Mouse (Mus musculus): ENCODE data around the gene Aff1.
A peak's percentile ranks its signal among the peaks of the same experiment; 100 is the strongest.

Aff1 gene

DNA sequence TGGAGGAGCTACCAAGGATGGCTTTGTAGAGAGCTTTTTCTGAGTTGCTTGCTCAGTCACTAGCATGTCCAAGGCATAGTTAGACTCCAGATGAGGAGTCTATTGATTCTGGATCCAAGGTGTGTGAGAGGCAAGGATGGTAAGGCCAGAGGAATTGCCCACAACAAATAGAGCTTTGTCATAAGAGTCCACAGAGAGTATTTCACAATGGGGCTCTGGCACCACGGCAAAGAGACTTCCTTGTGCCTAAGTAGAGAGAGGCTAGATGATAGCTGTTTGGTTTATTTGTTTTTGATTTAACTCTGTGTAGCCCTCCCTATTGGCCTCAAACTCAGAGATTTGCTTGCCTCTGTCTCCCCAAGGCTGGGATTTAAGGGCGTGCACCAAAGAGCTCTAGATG, 54.9 kb downstream of the Aff1 start:
- DNase-seq (ENCODE audit: inconsistent age in 2 of 2, low spot score in 1 of 2), result no peak

DNA sequence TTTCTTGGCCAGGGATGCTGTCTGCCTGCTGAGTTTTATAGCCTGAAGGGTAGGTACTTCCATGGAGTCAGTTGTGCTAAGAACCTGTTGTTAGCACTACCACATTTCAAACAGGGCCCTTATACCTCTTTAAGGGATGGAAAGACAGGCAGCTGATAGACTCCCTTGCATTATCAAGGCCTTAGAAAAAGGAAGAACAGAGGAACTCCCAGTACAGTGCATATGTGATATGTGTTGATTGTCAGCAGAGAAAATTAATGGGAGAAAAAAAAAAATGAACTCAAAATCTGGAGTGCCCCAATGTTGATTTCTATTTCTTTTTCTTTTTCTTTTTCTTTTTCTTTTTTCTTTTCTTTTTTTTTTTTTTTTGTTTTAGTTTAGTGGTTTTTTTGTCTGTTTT, 56.2 kb downstream of the Aff1 start:
- DNase-seq (ENCODE audit: inconsistent age in 2 of 2, low spot score in 1 of 2), result no peak

DNA sequence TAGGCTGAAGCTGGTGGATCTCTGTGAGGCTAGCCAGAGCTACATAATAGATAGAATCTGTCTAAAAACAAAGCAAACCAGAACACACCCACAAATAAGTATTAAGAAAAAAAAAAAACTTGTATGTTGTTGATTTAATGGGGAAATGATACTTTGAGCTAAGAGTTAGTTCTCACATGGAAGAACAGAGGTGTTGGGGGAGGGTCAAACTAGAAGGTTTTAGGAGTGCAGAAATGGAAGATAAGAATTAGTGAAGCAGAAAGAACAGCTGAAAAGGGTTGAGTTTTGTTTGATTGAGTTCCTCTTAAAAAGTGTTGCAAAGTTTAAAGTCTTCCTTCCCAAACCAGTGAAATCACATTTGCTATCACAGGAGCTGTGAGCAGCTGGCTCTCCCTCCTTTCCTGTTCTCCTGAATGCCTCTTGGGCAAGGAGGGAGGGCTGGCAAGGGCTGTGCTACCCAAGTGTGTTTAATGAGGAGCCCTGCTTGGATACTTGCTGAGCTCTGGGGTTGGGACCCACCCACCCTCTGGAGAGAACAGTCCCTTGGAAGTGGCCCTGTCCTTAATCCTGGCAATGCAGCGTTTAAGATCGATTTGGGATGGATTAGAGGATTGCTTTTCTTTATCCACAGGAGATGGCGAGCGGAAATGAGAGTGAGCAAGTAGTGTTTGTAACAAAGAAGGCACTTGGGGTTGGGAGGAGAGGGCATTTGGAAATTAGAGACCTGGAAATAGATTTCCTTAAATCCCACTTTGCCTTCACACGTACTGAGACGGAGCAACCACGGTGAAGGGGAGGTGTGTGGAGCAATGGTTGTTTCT, 57.5 kb downstream of the Aff1 start:
- no peak for DNase-seq (ENCODE audit: inconsistent age in 2 of 2, low spot score in 1 of 2)

- peak; percentile 76 to 93 for DNase-seq (ENCODE audit: inconsistent age in 2 of 2, low spot score in 1 of 2)
Observed at GRCm38 (mm10) chr5:103752665-103753510, 60.7 kb downstream of the Aff1 start.

- peak; percentile 93 to 97 for DNase-seq (ENCODE audit: inconsistent age in 2 of 2, low spot score in 1 of 2)
Observed at GRCm38 (mm10) chr5:103753511-103754329, 61.5 kb downstream of the Aff1 start.

DNA sequence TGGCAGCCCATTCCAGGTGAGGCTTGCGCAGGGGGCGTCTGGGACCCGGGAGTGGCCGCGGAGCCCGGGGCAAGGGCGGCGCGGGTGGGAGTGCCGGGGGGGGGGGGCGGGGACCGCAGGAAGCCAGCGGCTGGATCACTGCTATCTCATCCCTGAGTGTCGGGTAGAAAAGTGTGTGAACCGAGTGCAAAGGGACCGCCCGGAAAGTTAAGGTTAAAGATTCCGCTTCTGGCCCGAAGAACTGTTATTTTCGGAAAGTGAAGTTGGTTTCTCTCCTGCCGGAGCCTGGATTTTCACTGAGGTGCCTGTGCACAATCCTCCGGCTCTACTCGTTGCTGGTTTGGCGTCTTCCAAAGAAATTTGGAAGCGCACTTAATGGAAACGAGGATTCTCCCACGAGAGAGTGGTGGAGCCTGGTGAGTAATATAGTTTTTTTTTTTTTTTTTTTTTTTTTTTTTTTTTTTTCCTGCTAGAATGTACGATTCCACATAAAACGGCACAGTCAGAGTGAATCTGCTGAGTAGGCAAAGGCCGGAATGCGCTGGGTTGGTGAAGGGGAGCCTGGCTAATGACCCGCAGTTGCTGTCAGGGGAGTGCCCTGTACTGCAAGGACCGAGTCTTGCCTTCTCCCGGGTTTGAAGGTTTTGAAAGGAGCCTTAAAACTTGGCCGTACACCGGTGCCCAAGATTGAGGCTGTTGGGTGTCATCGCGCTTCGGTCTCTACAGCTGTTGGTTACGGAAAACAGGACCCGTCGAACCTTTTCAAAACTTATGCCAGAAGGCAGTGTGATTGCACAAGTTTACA, 62.4 kb downstream of the Aff1 start:
- peak; percentile 68 to 88 for DNase-seq (ENCODE audit: inconsistent age in 2 of 2, low spot score in 1 of 2)

GRCm38 (mm10) chr5:103755135-103755487, 62.9 kb downstream of the Aff1 start:
- DNase-seq (ENCODE audit: inconsistent age in 2 of 2, low spot score in 1 of 2), result no peak

- DNase-seq (ENCODE audit: inconsistent age in 2 of 2, low spot score in 1 of 2), result no peak
Observed at GRCm38 (mm10) chr5:103756231-103756714, 64.1 kb downstream of the Aff1 start.

- peak; percentile 56 to 82 for DNase-seq (ENCODE audit: inconsistent age in 2 of 2, low spot score in 1 of 2)
Observed at GRCm38 (mm10) chr5:103758491-103758890, 66.3 kb downstream of the Aff1 start.

DNA sequence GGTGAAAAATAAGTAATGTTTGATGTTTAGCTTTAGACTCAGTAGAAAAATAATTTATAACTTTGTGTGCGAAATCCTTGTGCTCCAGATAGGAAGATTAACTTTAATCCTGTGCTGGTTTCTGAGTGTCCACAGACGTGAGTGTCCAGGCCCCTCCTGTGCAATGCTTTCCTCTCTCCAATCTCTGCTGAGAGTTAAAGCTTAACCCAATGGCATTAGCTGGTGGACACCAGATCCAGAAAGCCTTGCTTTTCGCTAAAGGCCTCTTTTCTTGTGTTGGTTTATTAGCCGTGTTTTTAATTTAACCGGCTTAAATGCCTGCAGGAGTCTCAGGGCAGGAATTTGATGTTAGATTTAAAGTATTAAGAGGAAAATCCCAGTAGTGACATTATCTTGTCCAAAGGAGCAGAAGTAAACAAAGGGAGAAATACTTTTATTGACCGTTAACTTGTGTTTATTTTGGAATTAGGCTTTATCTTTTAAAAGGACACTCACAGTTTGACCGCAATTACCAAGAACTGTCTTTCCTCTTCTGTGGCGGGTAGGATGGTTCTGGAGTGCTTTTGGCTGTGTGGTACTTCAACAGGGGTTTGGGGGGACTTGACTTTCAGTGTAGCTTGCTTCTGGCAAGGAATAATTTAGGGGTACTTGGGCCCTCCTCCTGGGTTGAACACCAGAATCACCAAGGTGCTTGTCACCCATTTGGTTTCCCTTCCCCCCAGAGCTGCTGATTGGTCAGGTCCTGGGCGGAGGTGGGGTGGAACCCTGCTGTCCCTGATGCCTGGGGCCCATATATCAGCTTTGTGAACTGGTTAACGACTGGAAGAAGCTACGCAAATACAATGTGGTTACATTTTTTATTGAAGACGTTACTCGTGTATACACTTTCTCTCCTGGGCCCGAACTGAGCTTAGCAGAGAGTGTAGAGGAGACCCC, 67.6 kb downstream of the Aff1 start:
- DNase-seq (ENCODE audit: inconsistent age in 2 of 2, low spot score in 1 of 2), result no peak

- DNase-seq (ENCODE audit: inconsistent age in 2 of 2, low spot score in 1 of 2), result peak; percentile 79 to 91
Observed at GRCm38 (mm10) chr5:103760425-103761131, 68.4 kb downstream of the Aff1 start.

DNA sequence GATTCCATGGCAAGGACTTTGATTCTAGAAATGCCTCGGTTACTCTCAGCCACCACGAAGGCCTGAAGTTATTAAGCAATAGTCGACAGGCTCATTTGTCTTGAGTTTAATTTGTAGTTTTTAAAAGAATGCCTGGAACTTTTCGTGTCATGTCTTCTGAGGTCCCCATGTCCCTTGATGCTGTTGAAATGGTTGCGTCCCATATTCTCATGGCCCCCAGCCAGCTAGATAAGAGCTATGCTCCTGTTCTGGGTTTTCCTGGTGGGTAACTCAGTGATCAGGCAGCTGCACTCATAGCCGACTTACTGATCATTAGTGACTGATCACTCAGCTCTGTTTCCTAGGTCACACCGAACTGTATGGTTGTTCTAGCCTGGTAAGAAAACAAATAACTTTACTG, 69.6 kb downstream of the Aff1 start:
- DNase-seq (ENCODE audit: inconsistent age in 2 of 2, low spot score in 1 of 2), result peak; percentile 17 to 62

- peak in 1 of 2 experiments; percentile 25 for DNase-seq (ENCODE audit: inconsistent age in 2 of 2, low spot score in 1 of 2)
Observed at GRCm38 (mm10) chr5:103762850-103763254, 70.7 kb downstream of the Aff1 start.

DNA sequence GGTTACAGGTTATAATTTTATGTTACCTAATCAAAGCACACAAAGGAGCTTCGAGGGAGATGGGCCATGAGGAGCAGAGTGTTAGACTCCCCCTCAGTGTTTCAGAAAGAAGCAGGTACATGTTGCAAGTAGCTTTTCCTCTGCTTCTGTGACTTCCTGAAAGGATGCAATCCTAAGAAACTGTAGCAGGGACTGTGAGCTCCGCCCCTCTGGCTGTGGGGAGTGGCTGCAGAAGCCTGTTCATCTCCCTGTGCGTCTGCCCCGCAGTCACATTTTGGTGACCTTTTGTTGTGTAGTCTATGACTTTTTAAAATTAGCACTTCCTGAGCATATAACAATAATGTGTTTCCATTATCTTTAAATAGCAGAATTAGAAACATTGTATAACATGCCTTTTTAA, 73.2 kb downstream of the Aff1 start:
- DNase-seq (ENCODE audit: inconsistent age in 2 of 2, low spot score in 1 of 2), result no peak

DNA sequence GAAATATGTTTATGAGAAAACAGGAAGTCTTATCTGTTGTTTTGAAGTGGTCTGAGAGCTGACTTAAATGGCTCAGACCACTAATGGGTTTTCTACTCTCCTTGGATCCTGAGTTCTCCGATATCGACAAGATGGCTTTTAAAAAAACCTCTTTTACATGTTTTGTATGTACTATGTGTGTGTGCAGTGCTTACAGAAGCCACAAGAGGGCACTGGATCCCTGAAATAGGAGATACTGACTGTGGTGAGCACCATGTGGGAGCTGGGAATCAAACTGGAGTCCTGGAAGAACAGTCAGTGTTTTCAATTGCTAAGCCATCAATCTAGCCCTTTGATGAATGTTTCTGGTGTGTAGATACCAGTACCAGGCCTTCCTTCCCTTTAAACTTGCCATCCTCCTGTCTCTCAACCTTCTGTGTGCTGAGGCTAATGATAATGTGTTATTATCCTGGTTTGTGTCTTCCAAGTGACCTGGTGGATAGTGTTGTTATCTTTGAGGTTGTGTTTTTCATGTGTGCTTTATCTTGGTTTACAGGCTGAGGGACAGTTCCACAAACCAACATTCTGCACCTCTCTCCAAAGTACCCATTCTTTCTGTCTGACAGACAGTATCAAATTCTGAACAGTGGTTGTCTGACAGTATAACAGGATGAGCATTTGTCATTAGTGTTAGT, 73.7 kb downstream of the Aff1 start:
- DNase-seq (ENCODE audit: inconsistent age in 2 of 2, low spot score in 1 of 2), result no peak

- DNase-seq (ENCODE audit: inconsistent age in 2 of 2, low spot score in 1 of 2), result no peak
Observed at GRCm38 (mm10) chr5:103766432-103766815, 74.2 kb downstream of the Aff1 start.

GRCm38 (mm10) chr5:103768961-103769360, 76.8 kb downstream of the Aff1 start:
- no peak for DNase-seq (ENCODE audit: inconsistent age in 2 of 2, low spot score in 1 of 2)

- no peak for DNase-seq (ENCODE audit: inconsistent age in 2 of 2, low spot score in 1 of 2)
Observed at GRCm38 (mm10) chr5:103769701-103770100, 77.5 kb downstream of the Aff1 start.

Measured in adrenal gland, adult (tissue).